Mouse (Mus musculus): ENCODE measurements around the gene Rab42.

- TF ChIP-seq POLR2A (IDR thresholded peaks at IDR 0.05; ENCODE audit: insufficient read depth, low read length): peak; percentile 100
- peak; percentile 88 for TF ChIP-seq EP300 (IDR thresholded peaks at IDR 0.05; ENCODE audit: insufficient read depth, low read depth, low read length)
- peak; percentile 41 for TF ChIP-seq CTCF (IDR thresholded peaks at IDR 0.05; ENCODE audit: low read depth, low read length)
Observed at GRCm38 (mm10) chr4:132269740-132270560, 33.2 kb downstream of the Rab42 start.
